Mouse (Mus musculus) lung, postnatal 10 days (tissue): ENCODE measurements at regions not wholly inside any gene's neighbourhood (a gene's known extent, or its start where the extent isn't known, plus 50 kb on each side); places are given as distances from the start of the nearest gene placed in this dataset.

Experiments used
- DNase-seq: peaks from one replicate; pipeline ENCODE4 v3.0.0; 2021

DNA sequence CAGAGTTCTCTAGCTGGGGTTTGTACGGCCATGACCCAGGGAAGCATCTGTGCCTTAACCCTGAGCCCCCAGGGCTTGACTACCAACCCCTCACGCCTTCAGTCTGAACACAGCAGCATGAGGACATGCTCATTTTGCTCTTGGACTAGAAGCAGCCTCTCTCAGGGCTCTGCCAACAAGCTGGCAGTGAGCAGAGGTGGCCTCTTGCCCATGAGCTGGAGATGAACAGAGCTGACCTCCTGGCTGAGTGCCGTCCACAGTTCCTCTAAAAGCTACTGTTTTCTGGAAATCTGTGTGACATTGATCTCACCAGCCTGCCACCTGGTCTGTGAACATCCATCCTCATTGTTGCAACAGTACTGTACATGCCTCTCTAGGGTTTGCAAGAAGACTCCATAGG, 267.7 kb upstream of the Shh start:
- no peak for DNase-seq

DNA sequence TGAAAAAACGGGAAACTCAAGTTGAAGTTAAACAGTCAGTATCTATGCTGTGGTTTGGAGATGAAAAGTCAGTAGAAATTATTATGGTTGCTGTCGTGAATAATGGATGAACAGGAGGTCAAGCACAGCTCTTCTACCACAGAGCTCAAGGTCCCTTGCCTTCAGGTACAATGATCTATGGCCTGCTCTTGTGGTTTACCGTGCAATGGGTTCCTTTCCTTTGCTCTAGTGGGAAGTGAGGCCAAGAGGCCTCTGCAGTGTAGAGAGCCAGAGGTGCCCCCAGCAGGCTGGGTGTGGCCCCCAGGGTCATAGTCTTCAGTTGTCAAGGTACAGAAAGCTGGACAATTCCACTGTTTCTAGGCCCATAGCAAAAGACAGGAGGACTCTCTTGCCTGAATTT, 255.0 kb upstream of the Shh start:
- no peak for DNase-seq

DNA sequence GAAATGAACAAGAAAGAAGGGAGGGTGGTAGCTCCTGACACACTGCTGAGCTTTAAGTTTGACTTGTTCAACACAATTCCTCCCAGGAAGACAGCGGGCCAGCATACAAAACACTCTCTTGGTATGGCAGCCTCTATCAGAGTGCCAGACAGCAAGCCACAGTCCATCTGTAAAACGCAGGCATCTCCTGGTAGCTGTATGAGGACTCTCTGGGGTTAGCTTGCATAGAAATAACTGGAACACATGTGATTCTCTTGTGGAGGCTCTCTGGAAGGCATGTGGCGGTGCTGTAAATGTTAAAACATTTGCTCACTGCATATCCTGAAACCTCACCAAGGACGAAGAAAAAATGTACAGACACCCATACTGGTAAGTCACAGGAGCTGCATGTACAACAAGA, 247.9 kb upstream of the Shh start:
- DNase-seq: no peak

DNA sequence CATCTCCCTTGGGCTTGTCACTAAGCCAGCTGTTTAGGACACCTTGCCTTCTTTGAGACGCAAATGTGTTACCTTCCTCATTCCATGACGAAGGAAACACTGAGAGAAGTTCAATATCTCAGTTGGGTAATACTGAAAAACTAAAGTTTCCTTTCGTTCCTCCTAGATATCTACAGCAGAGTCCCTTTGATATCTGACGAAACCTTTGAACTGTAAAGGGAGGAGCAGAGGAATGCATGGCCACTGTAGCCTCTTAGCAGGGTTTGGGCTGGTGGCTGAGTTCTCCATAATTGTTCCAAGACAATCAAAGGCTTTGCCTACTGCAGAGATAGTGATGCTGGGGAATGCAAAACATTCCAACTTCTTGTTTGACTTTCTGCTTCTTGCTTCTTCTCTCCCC, 243.5 kb upstream of the Shh start:
- no peak for DNase-seq

DNA sequence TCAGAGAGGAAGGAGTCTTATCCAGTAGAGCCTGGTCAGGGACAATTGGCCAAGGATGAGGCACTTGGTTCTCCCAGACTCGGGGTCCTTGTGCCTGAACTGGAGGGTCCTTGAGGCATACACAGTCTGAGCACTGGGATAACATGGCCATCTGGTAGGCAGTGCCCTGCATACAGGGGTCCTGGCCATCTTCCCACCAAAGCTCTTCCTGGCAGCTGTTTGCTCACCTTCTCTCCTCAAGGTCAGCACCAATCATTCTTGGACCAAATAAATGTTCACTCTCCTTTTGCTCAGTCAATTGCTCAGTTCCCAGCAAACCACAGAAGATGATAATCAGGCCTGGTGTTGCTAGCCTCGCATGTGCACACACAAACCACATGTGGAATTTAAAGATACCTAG, 242.6 kb upstream of the Shh start:
- DNase-seq: no peak

DNA sequence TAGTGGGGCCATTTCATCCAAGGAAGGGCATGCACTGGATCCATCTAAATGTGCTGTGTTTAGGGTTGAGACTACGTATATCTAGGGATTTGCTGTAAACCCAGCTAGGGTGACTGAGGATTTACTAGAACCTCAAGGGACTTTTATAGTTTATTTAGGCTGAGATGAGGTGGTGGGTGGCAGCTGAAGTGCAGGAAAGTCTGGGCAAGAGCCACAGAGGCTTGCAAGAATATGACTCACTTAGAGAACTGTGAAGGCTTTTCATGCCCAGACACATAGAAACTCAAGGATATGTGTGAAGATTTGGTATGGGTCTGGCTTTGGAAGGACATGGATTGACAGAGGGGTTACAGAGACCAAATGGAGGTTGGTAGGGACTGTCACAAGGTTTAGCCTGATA, 237.3 kb upstream of the Shh start:
- no peak for DNase-seq

DNA sequence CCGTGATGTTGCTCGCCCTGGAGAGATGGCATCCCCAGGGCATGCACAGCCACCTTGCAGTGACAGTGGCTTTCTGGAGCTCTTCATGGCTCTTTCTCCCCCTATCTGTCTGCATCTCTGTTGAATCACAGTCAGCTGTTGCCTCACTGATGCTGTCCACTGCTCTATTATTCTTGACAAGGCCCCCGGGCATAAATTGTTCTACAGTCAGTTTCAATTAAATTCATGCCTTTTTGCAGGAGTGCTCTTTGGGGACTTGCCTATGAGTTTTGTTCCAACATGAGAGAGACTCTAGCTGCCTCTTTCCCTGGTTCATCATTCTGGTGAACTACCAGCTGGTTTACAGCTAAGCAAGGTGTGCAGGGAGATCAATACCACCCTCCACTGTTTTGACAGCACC, 229.9 kb upstream of the Shh start:
- no peak for DNase-seq

DNA sequence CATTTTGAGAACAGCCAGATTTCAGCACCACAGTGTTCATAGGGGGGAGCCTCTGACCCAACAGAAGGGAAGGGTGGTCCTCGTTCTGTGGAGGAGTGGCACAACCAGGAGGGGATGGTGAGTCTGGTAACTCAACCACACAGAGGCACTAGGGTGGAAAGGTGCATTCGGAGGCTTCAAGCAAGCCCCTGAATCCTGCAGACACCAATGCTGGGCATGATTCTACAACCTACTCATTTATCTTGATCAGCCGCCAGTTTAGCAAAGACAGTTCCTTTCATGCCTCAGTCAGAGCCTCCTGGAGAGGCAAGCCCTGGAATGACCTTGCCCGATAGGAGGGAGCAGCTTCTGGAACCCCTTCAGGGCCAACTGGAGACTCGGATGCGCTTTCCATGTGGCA, 223.1 kb upstream of the Shh start:
- DNase-seq: no peak

DNA sequence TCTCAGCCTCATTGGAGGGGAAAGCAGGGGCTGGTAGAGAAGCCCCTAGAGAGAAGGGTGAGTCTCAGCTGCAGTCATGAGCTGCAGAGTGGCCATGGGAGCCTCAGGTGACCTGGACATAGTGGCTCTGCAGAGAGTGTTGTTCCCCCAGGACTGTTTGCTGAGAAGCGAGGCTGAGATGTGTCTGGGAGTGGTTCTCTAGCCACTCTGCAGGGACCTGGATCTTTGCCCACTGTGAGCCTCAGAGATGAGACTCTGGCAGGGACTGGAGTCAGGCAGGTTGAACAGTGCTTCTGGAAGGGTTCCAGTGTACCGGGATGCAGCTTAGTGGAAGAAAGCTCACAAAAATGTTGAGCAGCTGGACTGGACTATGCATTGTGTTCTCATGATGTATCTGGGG, 222.6 kb upstream of the Shh start:
- peak; percentile 3 for DNase-seq

DNA sequence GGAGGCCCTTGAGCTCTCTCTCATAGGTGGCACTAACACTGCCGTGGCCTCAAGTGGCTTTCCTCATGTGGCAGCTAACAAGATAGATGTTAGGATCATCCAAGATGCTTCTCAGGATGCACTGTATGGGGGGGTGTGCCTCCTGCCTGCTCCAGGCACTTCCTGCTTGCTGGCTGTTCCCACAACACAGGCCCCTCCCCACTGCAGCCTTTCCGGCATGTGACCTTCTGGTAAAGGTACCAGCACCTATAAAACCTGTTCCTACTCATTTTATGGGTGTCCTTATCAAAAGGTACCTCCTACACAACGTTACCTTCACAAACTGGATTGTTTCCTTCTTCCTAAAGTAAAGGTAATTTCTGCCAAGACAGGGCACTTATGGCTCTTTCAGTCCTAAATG, 222.1 kb upstream of the Shh start:
- no peak for DNase-seq

DNA sequence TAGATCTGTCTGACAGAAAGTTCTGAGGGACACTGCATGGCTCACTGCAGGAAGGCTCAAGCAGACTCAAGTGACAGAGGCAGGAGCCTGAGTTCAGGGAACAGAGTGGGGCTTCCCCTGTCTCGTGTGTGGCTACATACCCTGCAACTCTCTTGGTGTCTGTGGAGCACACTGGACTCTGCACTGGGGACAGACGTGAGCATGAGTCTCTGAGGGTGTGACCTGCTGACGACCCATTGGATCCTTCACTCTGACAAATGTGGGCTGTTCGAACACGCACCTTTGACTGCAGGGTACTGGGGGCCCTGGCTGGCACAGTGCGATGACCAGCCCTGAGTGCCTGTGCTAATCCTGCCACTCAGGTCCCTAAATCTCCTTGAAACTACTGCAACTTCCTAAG, 215.8 kb upstream of the Shh start:
- no peak for DNase-seq

DNA sequence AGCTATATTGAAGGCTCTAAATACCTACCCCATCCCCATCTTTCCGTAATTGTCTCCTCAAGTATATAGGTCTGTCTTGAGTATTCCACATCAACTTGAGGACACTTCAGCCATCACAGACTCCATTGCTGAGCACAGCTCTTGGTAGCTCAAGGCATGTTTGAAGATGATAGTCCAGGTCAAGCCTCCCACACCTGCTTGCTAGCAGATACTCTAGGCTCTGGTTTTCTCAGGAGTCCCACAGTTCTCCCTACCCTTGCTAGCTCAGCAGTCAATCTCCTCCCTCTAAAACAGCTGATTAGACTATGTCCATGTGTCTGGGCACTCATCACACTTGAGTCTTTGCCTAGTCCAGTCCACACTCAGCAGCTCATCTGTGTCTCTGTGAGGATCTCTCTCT, 213.3 kb upstream of the Shh start:
- DNase-seq: no peak

DNA sequence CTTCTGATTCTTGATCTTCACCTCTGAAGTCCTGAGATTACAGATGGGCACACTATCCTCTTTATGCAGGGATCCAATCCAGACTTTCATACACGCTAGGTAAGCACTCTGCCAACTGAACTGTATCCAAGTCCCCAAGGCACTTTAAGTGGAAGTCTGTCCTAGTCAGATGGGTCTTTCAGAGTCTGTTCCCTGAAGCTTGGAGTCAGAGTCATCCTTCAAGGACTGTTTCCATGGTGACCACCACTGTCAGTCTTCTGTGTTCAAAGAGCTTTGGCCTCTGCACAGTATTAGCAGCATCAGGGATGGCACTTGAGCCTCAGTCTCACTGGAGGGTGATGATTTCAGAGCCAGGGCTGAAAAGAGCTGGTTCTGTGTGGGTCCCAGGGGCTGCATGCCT, 212.7 kb upstream of the Shh start:
- DNase-seq: no peak

DNA sequence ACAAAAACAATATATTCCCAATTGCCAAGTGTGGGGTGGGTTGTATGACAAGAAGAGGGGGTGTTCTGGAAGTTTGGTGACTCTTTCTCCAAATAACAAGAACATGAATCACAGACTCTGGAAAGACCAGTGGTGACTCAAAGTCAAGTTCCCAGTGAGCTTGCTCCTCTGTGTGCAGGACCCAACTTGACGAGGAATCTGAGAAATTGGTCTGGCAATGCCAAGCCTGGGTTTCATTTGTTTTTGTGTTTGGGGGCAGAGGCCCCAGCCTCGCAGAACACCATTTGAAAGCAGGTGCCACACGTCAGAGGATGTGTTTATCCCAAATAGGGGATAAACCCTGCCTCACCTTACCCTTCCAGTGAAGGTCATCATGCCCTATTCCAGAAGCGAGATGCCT, 163.1 kb upstream of the Shh start:
- no peak for DNase-seq

DNA sequence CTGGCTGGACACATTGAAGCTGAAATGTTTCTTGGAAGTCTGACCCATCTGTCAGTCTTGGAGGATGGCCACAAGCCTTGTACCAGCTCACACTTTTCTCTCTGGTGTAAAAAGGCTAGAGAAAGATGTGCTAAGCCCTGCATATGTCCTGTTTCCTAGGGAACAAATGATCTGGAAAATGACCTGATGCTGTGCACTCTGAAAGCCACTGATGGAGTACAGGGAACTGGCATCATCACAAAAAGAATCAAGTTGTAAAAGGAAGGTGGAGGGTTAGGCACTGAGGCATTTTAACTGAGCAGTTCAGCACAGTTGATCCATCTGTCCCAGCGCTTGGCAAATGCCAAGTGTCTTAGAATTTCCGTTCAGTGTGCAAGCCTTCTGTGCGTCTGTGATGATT, 144.8 kb upstream of the Shh start:
- DNase-seq: no peak

DNA sequence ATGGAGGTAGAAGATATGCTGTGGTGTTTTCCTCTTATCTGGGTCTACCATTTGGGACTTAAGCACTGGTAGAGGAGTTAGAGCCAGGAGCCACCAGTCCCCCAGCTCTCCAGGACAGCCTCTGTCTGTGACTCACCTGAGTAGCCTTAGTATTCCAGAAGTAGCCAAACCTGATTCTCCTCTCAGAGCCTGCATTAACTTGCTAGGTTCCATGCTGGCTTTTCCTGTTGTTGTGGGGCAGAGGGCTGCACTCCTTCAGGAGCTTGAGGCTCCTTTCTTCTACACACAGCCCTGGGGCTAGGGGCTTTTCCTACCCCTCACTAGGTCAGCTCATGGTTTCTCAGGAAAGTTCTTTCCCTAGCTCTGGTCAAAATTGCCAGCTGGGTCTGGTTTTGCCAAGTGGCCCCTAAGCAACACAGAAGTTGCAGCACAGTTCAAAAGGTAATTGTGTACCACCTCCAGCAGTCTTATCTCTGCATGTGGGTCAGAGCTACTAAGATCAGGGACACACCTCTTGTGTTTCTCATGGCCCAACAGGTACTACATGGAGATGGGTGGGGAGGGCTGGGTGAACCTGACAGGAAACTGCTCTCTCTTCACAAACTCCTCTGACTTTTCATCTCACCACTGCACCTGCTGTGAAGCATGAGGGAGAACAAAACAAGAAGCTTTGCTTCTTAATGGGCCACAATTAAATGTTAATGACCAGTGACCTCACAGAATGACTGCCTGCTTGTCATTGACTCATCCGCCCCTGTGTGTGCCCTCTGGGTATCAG, 129.7 kb upstream of the Shh start:
- DNase-seq: no peak

DNA sequence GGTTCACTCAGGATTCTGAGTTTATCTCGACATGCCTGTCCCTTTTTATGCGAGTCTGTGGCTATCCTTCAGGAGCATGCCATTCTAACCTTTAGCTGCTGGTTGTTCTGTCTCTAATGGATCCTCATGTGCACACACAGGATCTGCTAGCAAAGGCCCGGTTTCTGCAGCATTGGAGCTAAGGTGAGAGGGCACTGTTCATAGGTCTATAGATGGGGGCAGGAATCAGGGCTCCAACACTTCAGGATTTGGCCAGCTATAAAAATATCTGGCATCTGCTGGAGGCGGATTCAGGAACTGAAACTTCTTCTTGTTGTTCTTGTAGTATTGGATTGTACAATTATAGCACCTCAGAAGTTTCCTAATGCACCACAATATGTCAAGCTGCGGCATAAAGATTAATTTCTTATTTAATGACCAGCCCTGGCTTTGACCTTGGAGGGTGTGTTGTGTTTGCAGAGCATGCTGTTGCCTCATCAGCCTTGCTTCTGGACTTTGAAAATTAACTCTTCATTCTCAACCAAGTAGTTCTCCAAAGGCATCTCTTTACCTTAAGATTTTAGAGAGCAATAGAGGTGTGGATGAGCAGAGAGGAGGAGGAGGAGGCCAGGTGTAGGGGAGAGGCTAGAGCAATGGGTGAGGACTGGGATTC, 104.4 kb upstream of the Shh start:
- no peak for DNase-seq

DNA sequence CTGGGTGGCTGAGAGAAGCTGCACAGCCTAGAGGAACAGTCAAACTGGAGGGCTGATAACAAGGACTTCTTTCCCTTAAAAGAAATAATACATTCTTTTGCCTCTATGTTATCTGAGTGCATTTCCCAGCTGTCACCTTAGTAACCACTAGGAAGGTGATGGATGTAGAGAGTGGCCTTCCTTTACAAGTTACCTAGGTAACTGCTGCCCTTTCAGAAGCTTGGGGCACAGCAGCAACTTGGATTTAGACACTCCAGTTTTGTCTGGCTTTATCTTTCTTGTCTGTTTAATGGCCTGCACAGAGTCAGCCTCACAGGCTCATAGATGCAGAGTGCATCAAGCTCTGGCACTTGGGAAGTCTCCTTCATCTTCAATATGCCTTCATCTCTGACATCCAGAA, 101.4 kb upstream of the Shh start:
- no peak for DNase-seq

DNA sequence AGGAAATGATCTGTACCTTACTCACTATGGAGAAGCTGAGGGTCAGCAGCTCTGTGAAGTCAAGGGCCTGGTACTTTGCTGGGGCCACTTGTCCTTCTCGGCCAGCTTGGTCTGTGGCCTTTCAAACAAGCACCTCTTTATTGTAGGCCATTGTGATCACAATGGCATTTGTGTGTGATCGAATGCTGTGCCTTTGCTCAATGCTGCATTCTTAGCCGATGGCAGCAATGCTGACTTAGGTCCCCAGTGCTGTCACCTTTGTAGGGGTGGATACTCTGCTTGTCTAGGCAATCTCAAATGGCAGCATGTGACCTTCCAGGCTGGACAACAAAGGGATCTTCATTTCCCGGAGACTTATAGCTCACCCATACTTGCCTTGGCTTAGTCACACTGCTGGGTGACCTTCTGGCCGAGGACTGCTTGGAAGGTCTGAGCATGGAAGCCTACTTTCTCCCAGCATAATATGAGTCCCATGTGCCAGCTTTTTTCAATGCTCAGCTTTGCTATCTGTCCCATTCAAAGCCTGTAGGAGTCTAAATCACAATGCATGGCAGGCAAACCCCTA, 100.4 kb upstream of the Shh start:
- DNase-seq: no peak

DNA sequence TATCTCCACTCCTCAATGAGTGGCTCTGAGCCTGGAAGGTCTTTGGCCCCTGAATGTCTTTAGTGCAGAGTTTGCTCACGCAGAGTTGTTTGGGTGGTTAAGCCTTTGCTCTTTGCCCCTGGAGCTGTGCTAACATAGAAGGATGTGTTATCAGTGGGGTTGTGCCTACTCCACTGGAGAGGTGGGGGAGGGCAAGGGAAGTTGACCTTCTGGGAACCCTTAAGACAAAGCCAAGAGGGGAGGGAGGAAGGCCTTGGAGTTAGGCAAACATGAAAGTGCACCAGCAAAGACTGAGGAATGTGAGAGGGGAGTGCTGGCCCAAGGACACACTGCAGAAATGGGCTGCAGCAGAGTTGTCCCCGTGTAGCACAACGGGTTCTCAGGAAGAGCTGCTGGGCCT, 96.3 kb upstream of the Shh start:
- peak; percentile 64 for DNase-seq

DNA sequence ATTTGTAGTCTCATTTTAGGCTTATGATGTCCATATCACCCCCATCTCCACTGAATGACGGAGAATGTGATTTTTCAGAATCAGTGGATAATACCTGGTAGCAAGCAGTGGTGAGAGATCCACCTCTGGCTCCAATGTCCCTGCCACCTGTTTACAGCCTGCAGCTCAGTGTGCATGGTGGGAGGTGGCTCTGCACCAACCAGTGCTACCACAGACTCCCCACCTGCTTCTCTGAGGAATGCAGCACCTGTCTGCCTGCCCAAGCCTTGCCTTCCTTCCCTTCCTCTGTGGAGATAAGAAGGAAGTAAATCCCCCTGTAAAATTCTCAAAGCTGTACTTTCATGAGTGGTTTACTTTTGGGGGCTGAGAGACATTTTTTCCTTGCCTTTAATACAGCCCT, 95.9 kb upstream of the Shh start:
- no peak for DNase-seq

DNA sequence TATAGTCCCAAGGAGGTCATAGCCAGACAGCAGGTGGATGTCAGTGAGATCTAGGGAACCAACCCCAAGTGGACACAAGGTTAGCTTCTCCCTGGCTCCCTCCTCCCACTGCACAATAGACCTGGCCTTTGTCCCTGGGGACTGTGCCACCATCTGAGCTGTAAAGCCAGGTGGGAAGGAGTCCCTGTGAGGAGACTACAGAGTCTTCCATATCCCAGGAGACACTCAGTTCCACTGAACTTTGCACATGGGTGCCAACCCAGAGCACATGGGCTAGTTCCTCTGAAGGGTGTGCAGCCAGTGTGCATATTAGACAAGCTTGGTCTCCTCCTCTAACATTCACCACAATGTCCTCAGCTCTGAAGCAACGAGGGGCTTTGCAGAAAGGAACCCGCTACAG, 86.5 kb upstream of the Shh start:
- no peak for DNase-seq

DNA sequence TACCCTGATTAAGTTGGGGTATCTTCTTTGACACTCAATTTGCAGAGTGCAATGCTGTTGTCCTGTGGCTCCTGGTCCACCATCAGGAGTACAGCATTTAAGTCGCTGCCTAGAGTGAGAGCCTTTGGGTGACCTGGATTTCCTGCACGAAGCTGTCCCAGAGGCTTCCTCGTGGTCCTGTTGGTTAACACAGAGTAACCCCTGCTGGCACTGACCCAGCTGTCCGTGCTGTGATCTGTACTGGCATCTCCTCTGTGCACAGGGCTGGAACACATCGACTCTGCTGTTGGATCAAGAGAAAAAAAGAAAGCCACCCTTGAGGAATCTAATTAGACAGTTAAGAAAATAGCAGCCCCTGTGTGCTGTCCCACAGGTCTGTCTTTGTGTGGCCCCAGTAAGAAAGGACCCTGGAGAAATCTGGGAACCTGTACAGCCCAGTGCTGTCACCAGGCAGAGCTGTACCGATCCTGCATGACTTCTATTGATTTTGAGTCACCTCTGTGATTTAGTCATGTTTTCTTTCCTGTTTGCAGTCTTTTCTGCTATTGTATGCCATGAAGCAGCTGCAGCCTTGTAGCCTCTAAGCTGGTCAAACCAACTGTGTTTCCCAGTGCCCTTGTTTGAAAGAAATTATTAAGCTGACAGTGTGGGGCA, 63.3 kb upstream of the Shh start:
- peak; percentile 8 for DNase-seq

DNA sequence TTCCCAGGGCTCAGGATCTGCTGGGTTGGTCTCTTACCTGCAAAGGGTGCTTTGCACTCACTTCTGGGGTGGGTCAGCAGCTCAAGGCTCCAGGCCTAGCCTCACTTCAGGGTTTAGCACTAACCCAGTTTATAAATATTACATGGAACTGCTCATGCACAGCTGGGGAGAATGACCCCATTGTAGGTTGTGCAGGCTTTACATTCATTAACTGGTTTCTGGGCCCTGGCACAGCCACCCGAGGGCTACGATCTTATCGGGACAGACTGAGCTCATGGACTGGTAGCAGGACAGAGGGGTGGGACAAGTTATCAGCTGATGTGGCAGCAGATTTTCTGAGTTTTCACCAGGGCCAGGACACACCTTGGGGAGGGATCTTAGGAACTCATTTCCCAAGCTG, 59.4 kb upstream of the Shh start:
- DNase-seq: no peak
